Mouse (Mus musculus) heart, postnatal 14 days (tissue): Measurements from ENCODE around the gene Ccm2. TPM values are rescaled to one million over a fixed set of nuclear protein-coding genes. Genes with fewer than 3 reads are reported as not detected.
A peak's percentile ranks its signal among the peaks of the same experiment; 100 is the strongest.

Source experiments
- DNase-seq, 2 experiments: peaks; one replicate each; pipeline ENCODE4 v3.0.0; 2021 to 2022
- intact Hi-C: fragments of 180-260 bp; cut with DNase I; formaldehyde crosslinking; loops from one replicate; pipeline ENCODE4 v1.15.1; 2025
- total RNA-seq, 2 experiments: library from RNA; stranded (reverse); gene quantifications; 2 replicates each; pipeline ENCODE4 v1.2.3; 2021

Gene Ccm2
- total RNA-seq, 2 experiments from 2014 or later, result 22.8 to 32.9 TPM

DNA sequence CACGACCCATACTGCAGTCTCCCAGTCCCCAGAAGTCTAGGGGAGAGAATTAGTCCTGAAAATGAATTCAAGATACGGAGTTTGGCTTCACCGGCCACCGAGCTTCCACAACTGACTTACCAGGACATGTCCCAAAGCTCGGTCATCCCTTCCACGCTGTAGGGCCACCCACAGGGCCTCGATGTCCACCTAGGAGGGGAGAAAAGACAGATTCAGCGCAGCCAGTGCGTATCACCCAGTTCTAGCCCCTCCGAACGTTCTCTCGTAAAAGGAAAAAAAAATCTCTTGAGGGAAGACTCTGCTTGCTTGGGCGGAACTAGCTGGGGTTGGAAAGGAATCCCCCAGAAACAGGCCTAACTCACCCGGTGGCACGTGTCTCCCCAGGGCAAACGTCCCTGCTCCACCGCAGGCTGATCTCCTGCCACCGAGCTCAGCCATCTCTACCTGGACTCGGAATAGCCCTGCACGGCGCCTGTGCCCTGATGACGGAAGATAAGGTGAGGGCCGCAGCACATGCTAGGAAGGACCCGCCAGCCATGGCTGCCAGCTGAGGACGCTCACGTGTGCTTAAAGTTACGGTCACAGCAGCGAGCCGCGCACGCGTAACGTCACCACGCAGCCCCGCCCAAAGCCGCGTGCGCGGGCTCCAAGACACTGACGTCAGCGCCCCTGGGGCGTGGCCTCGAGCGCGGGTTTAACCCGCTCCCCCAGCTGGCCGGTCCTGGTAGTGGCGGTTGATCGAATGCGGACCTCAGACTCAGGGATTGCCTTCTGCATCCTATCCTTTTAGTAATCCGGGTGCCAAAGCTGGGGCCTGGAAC is 18.3 kb upstream of the Ccm2 start:
- intact Hi-C loops, result loop anchor here (2.0 kb wide), 1 partner anchor 14 kb away; no protein-coding TSS in a partner anchor
- DNase-seq, result peak; percentile 99 to 100

DNA sequence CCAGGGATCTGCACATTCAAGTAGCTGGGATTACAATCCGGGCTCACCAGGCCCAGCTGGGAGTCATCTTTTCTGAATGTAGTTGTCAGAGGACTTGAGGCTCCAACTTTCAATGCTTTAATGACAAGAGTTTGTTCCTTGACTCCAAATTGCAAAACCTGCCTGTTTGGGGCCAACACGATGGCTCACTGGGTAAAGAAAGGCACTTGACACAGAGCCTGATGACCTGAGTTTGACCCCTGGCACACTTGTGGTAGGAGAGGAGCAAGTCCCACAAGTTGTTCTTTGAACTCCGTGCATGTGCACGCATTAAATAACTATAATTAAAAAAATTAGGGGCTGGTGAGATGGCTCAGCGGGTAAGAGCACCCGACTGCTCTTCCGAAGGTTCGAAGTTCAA is 16.7 kb upstream of the Ccm2 start:
- intact Hi-C loops, result loop anchor here (2.0 kb wide), 1 partner anchor 13 kb away; no protein-coding TSS in a partner anchor
- DNase-seq, result no peak

DNA sequence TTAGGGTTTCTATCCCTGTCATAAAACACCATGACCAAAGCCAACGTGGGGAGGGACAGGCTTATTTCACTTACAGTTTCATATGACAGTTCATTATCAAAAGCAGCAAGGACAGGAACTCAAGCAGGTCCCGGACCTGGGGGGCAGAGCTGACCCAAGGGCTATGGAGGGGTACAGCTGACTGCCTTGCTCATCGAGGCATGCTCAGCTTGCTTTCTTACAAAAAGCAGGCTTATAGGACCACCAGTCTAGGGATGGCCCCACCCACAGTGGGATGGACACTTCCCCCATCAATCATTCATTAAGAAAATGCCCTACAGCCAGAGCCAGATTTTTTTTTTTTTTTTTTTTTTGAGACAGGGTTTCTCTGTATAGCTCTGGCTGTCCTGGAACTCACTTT is 15.9 kb upstream of the Ccm2 start:
- DNase-seq, result no peak
- intact Hi-C loops, result no loop called here

DNA sequence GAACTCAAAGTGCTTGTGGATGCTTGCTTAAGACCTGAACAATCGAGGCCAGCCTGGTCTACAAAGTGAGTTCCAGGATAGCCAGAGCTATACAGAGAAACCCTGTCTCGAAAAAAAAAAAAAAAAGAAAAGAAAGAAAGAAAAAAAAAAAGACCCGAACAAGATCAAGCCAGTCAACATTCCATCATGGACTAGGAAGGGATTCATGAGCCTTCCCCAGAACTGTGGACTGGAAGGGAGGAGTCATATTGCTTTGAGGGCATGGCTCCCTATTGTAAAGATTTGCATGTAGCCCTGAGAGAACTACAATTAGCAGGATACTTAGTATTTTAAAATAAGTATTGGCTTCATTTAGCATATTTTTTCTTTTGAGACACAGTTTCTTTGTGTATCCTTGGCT is 2.0 kb upstream of the Ccm2 start:
- intact Hi-C loops, result loop anchor here (5.0 kb wide), 1 partner anchor 43 kb away; no protein-coding TSS in a partner anchor
- no peak for DNase-seq

DNA sequence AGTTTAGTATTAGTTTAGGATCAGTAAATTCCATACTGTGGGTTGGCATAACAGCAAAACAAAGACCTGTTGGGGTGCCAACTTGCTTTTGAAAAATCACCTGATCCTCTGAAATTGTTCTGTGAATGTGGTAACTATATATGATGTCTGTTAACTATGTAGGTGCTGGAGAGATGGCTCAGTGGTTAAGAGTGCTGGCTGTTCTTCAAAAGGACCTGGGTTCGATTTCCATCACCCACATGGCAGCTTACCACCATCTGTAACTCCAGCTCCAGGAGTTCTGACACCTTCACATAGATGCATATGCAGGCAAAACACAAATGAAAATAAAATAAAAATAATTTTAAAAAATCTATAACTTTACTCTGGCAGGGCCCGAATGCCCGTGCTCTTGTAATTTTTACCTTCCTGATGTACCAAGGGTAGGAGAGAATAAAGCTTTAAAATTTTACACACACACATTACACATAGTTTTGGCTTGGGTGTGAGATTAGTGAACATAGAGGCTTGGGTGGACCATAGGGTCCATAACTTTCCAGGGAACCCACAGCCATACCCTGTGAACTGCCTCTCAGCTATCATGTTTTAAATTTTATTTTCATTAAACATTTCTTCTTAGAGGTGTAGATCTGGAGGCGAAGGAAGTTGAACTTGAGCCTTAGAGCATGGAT is 1.4 kb upstream of the Ccm2 start:
- intact Hi-C loops, result loop anchor here (5.0 kb wide), 1 partner anchor 42 kb away; no protein-coding TSS in a partner anchor
- no peak for DNase-seq

DNA sequence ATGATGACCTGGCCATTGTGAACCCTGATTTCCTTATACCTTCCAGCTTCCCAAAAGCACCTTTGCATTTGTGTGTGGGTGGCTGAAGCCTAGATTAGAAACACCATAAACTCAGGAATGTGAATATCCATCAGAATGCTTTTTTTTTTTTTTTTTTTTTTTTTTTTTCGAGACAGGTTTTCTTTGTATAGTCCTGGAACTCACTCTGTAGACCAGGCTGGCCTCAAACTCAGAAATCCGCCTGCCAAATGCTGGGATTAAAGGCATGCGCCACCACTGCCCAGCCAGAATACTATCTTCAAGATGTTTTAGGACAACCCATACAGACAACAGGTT is 862 bp upstream of the Ccm2 start:
- DNase-seq, result no peak
- intact Hi-C loops, result loop anchor here (2.0 to 5.0 kb wide), 3 partner anchors 41 to 79 kb away; partner anchors contain the start of gene Purb

GRCm38 (mm10) chr11:6547037-6547680 is 472 bp downstream of the Ccm2 start:
- intact Hi-C loops, result loop anchor here (2.0 to 5.0 kb wide), 3 partner anchors 40 to 78 kb away; partner anchors contain the start of gene Purb
- DNase-seq, result peak; percentile 81 to 85

DNA sequence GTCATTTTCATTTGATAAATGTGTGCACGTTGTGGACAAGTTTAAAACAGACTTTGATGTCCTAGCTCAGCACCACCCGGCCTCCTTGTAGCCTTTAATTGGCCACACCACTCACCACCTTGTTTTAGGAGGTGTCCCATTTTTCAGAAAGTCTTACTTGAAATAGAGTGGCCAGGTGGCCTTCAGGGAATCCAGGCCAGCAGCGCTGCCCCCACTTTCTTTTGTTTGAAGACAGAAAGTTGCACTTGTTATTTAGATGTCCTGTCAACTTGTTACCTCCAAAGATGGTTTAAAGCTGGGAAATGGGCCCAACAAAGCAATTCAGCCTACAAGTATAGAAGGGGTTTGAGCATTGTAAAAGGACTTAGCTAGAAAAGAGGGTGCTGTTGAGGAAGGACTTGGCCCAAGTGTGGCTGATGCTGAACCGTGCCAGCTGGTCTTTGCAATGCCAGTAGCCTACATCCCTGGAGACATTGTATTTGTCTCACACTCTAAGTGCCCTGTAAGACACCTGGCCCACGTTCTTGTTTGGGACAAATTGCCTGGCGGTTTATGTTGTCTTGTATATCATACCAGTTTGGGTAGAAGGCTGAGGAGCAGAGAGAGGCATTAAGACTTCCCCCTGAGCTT is 1.1 kb downstream of the Ccm2 start:
- intact Hi-C loops, result loop anchor here (2.0 to 5.0 kb wide), 3 partner anchors 39 to 77 kb away; partner anchors contain the start of gene Purb
- no peak for DNase-seq

DNA sequence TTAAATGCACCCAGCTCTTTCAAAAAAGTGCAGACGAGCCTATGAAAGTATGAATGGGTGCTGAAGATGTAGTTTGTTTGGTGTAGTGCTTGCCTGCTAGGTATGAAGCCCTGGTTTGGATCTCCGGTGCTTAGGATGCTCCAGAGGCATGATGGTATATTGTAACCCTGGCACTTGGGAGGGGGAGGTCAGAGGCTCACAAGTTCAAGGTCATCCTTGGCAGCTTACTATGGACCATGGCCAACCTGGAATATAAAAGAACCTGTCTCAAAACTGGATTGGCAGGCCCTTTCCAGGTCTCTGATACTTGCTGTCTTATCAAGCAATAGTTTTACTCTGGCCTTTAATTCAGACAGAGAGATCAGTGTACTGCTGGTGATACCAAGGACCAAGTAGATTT is 3.1 kb downstream of the Ccm2 start:
- intact Hi-C loops, result loop anchor here (5.0 kb wide), 1 partner anchor 38 kb away; no protein-coding TSS in a partner anchor
- no peak for DNase-seq

GRCm38 (mm10) chr11:6550201-6550600 is 3.5 kb downstream of the Ccm2 start:
- no peak for DNase-seq
- intact Hi-C loops, result no loop called here

DNA sequence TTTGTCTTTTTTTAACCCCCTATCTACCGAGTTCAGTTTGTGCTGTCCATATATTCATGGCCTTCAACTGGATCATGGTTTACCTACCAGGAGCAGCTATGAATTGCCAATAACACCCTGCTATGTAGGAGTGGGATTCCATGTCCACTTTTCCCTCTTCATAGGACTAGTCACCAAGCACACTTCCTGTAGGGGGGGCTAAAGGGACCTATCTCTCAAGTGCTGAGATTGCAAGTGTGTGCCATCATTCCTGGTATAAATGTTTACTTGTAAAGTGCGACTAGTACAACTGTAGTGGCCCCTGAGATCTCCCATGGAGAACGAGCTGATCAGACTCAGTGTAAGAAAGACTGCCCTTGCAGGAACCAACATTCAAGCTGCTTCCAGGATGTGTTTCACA is 11.5 kb downstream of the Ccm2 start:
- intact Hi-C loops, result no loop called here
- DNase-seq, result no peak

GRCm38 (mm10) chr11:6559996-6560395 is 13.3 kb downstream of the Ccm2 start:
- intact Hi-C loops, result no loop called here
- DNase-seq, result no peak

DNA sequence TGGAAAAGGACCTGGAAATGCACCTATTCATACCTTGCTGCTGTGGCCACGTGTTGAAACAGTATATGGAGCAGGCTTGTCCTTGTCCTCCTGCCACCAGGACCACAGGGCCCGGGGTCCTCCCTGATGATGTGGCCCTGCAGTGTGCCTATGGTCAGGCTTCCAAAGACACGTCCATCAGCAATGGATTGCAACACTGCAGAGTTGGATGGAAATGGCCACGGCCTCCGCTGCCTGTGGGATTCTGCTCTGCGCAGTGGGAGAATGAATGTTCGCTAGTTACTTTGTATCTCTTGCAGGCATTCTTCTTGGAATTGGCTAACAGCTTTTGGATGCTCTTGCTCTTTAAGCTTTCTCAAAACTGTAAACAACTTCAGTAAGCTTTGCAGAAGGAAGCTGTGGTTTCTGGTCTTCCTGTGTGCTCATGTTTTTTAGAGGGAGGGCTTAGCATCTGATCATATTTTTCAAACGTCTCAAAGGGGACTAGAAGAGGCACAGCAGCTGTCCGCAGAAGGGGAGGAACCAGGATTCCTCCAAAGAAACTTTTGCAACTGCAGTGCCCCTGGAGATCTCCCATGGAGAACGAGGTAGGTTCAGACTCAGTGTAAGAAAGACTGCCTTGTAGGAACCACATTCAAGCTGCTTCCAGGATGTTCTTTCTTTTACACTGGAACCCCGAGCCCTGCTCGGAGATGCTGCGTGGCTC is 14.1 kb downstream of the Ccm2 start:
- peak in 1 of 2 experiments; percentile 42 for DNase-seq
- intact Hi-C loops, result no loop called here

- DNase-seq, result no peak
- intact Hi-C loops, result no loop called here
Measured at GRCm38 (mm10) chr11:6561474-6561873, 14.8 kb downstream of the Ccm2 start.

DNA sequence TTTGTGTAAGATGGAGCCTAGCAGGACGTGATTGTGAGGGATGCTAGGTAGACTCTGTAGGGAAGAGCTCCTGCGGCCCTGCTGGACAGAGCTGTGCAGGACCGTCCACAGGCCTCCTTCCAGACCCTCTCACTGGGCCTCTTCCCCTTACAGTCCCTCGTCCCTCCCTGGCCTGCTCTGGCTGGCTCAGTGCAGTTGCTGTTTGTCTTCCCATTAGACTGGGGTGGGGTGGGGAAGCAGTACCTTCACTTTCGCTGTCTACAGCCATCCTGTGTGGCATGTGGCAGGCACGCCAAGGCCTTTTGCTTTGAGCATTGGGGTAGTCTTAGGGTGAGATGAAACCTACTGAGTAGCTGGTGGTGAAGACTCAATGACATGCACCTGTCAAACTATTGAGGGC is 15.7 kb downstream of the Ccm2 start:
- no peak for DNase-seq
- intact Hi-C loops, result no loop called here

DNA sequence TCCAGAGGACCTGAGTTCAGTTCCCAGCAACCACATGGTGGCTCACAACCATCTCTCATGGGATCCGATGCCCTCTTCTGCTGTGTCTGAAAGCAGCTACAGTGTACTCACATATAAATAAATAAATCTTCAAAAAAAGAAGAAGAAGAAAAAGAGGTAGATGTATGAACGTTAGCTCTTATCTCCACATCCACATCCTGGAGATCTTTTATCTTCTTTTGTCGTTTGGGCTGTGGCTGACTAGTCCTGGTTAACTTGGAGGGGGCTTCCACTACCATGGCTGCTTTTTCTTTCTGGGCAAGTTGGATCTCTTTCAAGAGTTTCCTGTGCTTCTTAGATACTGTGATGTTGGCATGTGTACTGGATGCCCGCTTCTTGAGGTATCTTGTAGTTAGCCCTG is 16.5 kb downstream of the Ccm2 start:
- no peak for DNase-seq
- intact Hi-C loops, result no loop called here

DNA sequence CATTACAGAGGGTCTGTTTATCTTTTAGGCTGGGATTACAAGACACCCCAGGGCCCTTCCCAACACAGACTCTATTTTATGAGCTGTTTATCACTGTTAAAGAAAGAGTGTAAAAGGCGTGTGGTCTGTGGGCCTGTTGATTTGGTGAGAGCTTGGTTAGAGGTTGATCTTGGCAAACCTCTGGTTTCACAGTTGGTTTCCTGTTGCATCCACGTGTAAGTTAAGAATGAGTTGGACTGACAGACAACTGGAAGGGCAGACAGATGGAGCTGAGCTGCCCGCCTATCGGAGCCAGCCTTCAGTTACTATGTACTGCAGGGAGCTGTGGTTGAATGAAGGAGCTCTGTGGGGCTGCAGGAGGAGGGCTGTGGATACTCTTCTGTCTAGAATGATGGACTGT is 19.8 kb downstream of the Ccm2 start:
- DNase-seq, result no peak
- intact Hi-C loops, result no loop called here

DNA sequence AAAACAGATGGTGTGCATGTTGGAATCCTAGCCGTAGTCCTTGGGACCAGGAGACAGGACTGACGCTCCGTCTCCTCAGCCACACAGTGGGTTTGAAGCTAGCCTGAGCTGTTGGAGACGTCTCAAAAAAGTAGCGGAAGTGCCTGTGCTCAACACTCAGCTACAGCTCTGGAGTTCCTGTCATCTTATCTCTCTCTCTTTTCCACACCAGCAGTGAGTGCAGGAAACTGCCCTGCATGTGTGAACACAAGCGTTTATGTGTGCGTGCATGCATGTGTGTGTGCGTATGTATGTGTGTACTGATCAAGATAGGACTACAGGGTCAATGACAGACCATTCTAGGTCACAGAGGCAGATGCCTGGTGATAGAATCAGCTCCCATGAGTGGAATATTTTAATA is 21.3 kb downstream of the Ccm2 start:
- intact Hi-C loops, result no loop called here
- no peak for DNase-seq

DNA sequence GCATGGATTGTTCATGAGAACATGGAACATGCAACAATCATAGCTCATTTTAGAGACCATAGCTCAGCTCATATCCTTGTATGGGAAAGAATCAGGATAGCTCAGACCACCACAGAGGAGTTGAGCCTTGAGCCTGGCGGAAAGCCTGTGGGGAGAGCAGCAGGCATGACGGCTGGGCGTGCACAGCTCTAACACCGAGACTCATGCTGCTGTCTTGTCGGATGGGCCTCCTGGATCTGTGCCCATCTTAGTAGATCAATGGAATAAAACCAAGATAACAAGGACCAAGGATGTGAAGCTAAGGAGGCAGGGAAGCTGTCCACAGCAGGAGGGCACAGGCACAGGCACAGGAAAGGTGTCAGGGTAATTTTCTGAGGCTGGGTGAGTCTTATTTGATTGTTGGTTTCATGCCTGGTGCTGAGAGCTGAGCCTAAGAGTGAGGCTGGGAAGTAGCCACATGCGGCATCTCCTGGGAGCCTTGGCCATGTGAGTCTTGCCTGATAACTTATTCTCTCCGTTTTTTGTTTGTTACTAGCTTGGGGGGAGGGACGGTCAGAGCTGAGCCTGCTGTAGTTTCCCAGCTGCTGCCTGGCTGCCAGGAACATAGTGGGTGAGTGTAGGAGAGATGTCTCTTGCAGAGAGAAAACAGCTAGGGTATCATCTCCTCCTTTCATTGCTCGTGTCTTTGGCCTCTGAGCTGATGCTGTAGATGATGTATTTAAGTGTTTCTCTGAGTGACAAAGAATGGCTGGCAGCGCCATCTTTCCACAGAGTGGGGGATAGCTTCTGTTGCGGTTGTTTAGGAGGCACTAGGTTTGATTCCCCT is 22.1 kb downstream of the Ccm2 start:
- intact Hi-C loops, result no loop called here

More for the DNA sequence above, 22.1 kb downstream of the Ccm2 start:
- peak; percentile 42 to 54 for DNase-seq
